Mouse (Mus musculus) urinary bladder, postnatal 25 days (tissue): ENCODE measurements around the gene Ppp1r27.
A peak's percentile ranks its signal among the peaks of the same experiment; 100 is the strongest.
"Not testable (repeated sequence)": the region's sequence is repeated elsewhere in the genome, so short reads cannot be mapped to it uniquely, and the experiment has no call there.

ENCODE experiments used
- DNase-seq: peaks from one replicate; pipeline ENCODE4 v3.0.0; 2022; ENCODE audit warnings: low spot score

Gene Ppp1r27

DNA sequence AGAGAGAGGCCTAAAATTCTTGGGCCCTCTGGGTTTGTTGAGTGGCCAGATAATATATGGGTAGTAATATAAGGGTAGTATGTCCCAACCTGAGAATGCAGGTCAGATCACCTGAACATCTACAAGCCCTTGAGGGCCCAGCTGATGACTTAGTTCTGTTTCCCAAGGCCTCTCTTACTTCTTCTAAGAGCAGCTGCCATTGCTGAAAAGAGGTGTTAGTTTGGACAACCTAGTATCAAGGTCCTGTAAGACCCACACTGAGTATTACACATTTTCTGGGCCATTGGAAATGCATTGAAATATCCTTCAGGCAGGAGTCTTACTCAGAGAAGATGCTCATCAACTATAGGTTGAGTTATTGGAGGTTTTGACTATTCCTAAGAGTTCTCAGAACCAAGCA is 25.0 kb upstream of the Ppp1r27 start:
- no peak for DNase-seq

DNA sequence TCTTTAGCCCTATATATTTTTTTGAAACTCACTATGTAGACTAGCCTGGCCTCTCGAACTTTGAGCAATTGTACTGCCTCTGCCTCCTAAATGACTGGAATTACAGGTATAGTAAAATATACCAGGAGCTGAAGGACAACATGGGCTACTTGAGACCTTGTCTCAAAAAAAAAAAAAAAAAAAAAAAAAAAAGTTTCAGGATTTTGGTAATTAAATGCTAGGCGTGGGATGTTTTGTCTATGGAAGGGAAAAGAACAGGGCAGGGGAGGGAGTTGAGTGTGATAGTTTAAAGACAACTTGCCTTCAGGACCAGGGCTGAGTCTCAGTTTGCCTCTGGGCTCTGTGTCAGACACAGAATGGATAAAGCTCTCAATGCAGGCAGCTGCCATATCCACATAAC is 24.1 kb upstream of the Ppp1r27 start:
- no peak for DNase-seq

DNA sequence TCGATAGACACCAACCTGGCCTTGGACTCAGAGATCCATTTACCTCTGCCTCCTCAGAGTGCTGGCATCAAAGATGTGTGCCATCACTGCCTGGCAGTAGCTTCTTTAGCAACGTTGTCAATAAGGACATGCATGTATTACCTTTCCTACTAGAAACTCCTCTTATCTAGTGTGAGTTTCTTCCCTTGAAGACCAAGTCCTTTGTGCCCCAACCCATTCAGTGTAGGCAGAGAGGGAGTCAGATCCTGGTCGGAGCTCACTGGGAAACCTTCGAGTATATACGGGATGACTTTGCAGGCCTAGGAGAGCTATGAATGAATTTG is 23.3 kb upstream of the Ppp1r27 start:
- DNase-seq: no peak

DNA sequence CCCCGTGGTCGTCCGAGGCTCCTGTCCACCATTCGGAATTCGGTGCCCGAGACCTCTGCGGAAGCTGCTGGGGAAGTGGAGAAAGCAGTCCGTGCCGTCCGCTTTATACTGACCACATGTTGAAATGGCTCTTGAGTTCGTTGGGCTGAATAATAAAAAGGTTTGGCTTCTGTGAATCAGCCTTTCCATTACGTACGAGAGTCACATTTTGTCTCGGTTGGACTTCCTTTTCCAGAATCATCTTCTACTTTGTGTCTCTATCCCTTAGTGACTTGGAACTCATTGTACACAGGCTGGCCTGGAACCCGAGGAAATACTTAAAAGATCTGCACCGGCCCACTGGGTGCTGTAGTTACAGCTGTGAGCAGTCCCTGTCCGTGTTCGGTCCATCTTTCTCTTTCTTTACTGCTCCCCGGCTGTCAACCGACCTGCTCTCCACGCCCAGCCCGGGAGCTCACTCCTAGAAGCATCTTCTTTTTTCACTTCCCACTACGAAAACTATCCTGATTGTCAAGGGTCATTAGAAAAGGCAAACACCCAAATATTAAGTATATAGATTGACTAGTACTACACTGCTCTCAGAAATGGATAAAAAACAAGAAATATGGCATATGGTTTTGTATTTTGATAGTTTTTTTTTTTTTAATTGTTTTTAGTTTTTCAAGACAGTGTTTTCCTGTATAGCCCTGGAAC is 22.8 kb upstream of the Ppp1r27 start:
- no peak for DNase-seq

DNA sequence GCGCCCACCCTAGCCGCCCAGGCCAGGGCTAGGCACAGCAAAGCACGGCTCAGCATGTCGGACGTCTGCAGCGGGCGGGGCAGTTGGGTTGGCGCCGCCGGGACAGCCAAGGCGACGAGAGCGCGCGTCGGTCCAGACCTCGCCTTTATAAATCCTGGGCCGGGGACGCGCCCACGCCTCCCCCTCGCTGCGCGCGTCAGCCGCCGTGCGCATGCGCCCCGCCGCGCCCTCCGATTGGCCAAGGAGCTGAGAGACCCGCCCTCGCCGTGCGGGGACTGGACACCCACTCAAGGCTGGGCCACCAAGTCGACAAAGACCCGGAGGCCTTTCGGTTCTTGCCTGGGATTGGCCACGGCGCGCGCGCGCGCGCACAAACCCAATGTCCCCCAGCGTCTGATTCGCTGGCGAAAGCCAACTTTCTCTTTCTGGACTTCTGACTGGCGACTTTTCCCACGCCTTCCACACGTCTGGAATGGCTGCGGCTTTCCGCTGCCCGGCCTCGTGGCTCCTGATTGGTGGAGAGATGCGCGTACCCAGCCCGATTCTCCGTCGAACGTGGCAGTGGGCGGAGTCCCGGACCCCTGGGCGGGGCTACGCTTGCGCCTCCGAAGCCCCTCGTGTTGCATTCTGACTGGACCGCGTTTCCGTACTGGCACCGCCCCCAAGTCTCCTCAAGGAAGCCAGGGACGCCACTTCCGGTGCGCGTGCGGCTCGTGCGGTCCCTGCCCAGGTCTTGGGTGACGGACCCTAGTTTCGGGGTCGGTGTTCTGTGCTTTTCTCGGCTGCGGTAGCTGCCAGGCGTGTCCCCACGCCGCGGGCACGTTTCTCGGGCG is 22.0 kb upstream of the Ppp1r27 start, which contains the start of gene P4hb:
P4hb (minus strand) TSS at position 502 of the 833 bp plus-strand sequence.
- DNase-seq: peak; percentile 99

DNA sequence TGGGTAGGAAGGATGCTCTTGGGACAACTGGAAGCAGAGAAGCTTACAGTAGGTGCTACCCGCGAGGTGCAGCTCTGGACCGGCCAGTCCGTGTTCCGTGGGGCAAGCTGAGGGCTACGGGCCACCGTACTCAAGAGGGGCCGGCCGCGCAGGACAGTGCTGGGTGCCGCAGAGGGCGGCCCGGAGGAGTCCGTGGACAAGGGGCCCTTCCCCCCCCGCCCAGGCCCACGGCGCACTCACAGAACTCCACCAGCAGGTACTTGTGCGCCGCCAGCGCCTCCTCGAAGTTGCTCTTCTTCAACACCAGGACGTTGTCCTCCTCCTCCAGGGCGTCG is 21.5 kb upstream of the Ppp1r27 start:
- DNase-seq: peak; percentile 32

DNA sequence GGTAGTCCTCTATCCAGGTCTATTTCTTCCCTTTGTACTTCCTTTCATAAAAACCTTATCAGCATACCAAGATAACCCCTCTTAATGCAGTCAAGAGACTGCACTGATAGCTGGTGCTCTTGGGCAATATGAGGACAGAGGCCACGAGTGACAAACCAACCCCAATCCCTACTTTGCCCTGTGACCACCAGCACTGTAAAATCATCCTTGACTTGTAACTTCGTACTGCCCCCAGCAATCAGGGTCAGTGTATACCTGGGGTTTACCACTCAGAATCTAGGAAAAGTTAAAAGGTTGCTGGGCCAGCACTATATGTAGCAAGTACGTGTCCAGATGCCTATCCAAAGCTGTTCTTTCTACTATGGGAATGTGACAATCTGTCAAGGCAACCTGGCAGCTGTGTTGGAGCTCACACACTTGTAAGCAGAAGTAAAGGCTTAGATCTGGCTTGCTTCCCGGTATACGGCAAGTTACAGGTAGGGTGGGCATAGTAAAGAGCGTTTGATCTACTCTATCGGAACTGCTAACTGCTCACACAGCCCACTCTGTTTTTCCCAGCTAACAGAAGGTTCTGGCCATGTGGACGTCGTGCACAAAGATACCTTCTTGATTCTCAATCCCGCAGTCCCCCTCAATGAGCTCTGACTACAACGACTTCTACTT is 21.0 kb upstream of the Ppp1r27 start:
- no peak for DNase-seq

DNA sequence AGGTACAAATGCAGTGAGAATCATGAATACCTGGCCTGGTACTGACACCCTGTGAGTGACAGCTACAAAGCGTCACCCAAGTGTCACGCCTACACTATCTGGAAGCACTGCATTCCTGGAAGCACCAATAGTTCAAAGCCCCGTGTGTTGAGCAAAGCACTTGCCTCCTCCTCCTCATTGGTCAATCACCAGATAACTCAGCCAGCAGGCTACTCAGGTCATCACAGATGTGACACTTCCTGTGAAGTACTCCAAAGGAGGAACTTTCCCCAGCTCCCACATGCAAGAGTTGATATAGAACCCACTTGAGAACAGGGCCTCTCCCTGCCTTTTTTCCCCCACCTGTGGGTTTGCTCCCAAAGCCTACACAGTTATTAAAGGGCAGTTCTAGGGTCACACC is 20.2 kb upstream of the Ppp1r27 start:
- no peak for DNase-seq

DNA sequence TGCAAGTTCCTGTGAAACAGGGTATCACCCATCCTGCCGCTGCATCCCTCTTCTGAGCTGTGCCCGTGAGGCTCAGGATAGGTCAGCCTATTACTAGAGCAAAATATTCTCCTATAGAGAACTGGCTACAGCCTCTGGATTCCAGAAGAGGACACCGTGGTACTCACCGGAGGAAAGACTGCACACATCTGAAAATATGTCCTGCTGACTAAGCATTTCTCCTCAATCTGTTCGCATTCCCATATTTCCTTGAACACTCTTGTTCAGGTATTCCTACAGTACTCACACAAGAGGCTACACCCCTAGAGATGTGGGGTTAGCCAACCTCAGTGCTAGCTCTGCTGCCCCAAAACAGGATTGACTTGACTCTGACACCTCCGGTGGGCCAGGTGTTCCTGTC is 17.4 kb upstream of the Ppp1r27 start:
- no peak for DNase-seq

DNA sequence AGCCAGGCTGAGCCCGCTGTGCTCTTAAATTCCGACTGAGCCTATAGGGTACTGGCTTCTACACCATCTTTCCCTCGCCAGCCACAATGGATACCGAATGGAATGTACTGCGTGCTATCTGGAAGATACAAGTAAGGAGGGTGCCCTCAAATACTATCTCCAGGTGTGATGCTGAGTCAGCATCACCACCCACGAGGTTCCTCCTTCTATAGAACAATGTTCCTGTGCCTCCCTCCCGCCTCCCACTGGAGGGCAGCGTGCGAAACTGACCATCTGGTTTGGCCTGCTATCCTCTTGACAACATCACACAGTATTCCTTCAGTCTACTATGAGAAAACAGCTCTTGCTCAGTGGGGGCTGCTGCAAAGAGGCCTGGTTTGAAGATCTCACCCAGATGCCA is 14.2 kb upstream of the Ppp1r27 start:
- DNase-seq: no peak

DNA sequence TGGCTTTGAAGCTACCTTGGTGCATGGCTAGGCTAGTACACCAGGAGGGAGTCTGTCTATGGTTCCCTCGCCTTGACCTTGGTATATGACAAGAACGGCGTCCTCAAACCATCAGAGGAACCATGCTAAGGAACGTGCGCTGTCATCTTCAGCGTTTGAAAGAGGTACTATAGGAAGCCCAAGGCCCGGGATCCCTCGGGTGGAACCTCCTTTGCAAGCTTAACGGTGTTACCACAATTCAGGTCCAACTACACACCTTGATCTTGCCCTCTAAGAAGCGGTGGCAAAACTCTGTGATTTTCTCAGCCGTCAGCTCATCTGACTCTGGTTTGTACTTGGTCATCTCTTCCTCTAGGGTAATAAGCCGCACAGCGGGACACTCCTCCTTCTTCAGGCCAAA is 12.0 kb upstream of the Ppp1r27 start:
- no peak for DNase-seq

DNA sequence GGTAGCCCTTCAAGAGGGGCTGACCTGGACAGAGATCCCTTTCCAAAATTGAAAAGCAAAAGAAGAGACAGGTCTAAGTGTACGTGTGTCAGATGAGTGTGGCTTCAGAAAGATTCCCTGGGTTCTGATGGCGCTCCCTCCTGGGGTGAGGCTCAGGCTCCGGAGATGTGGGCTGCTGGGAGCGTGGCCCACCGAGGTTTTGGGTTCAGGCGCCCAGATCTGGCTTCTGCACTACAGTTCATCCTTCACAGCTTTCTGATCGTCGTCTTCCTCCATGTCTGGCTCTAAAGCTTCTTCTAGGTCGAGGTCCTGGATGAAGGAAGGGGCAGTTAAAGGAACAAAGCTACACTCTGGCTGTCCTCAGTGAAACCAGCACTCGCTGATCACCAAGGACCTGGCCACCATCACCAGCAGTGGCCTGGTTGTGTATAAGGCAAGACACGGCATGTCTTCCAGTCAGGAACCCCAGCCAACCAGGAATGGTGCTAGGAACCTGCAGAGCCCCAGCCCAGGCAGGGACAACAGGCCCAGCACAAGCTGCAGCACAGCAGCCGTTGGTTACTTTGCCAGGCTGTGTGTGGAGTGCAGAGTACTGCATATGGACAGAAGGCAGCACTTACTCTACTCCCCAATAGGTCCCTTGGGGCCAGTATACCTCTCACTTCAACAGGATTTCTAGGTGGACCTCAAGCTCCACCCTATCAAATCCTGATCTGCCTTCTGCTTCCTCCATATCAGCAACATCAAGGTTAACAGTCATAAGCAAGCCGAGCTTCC is 10.2 kb upstream of the Ppp1r27 start:
- DNase-seq: no peak

DNA sequence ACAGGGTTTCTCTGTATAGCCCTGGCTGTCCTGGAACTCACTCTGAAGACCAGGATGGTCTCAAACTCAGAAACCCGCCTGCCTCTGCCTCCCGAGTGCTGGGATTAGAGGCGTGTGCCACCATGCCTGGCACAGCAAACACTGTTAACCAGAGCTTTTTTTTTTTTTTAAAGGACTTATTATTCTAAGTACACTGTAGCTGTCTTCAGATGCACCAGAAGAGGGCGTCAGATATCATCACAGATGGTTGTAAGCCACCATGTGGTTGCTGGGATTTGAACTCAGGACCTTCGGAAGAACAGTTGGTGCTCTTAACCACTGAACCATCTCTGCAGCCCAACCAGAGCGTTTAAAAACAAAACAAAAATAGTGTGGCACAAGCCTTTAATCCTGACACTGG is 7.9 kb upstream of the Ppp1r27 start:
- not testable (repeated sequence) for DNase-seq

DNA sequence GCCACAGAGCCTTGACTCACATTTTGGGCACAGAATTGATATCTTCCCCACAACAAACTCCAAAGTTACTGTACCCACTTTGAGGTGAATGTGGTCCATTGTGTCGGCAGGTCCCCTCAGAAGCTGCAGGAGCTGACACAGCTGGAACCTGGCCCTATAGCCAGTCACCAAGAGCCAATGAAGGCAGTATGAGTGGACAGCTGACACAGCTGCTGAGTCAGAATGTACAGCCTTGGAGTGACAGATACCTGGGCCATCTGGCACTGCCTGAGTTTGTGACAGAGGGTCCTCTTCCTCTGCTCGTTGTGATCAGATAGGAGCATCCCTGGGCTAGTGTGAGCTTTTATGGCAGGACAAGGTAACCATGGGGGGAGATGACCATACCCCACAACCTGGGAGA is 4.3 kb upstream of the Ppp1r27 start:
- DNase-seq: no peak

DNA sequence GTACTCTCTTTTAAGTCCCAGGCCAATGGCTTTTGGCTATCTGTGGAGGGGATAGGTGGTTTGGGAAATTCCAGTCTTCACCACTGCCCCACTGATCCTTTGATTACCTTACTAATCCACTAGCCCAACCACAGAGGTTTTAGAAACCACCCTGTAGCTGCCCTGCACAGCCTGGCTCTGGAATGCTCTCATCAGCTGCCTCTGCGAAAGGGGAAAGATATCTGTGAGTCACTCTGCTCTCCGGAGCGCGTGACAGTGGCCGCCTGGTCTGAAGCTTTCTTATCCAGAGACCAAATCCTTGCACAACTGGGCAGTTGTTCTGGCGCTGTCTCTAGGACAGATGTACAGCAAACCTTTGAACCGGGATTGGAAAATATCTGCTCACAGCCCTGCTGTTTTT is 3.9 kb upstream of the Ppp1r27 start:
- DNase-seq: no peak

DNA sequence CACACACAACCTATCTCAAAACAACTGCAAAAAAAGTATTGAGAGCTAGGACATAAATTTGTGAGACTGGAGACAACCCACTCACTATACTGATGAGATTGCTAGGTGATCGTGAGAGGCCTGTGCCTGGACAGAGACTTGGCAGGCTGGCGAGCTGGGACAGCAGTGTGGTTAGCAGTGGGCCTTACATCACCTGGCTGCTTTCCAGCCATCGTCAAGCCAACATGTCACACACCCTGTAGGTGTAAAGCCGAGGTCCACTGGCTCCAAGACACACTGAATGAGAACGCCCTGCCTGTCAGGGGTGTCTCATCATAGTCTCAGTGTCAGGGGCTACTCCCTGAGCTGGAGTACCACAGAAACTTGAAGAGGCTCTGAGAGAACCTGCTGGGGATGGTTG is 1.8 kb upstream of the Ppp1r27 start:
- no peak for DNase-seq

DNA sequence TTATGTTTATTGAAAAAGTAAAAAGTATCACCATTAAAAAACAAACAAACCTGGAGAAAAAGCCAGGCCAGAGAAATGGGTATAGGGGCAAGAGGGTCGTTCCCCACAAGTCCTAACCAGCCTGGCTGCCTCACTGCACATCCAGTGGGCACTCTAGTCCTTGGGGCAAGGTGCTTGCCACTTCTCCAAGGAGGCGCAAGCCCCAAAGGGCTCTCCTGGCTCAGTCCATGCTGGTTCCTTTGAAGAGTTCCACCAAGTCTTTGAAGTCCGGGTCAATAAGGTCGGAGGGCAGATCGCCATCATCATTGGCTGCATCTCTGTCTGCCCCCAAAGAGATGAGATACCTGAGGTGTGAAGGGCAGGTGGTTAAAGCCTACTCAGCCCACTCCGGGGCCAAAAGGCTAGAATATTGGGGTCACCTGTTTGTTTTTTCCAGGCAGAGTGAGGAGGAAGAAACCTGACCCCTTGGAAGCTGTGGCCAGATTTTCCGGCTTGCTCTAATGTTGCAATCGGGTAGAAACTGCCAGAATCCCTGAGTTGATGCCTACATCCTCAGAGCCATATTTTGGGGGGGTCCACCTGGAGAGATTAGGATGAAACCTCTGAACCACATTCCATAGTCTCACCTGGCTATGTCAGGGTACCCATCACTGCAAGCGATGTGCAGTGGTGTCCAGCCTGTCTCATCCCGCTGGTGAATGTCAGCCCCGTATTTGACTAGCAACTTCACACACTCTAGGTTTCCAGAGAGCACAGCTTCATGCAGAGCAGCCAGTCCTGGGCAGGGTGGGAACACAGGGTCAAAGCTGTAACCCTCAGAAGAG is 734 bp downstream of the Ppp1r27 start:
- DNase-seq: no peak

DNA sequence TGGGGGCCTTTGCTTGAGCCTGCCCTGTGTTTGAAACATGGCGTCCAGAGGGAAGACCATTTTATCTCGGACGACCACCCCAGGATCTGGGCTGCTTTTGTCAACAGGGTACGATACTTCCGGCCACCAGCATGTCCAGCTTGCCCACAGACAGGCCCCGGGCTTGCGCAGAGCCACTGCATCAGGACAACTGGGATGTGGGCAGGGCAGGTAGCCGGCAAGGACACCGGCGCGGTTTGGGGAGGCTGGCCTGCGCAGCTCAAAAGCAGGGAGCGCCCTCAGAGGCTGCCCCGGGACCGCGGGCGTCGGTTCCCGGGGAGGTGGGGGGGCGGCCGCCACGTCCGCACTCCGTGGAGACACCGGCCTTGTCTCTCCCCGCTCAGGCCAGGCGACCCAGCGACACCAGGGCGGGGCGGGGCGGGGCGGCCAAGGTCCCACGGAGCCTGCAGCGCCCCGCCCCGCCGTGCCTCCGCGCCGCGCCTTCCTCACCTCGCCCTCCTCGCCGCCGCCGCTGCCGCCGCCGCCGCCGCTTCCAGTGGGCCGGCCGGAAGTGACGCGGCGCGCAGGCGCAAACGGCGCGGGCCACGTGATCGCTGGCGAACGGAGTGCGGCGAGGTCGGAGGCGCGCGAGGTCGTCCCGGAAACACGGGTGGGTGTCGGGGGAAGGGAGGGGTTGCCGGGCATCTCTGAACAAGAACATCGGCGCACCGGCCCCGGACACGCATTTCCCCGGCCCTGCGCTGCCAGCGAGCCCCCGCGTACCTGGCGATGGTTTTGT is 1.6 kb downstream of the Ppp1r27 start, which contains the start of gene Mcrip1:
Mcrip1 (minus strand) TSS at position 560 of the 778 bp plus-strand sequence.
- DNase-seq: peak; percentile 96

DNA sequence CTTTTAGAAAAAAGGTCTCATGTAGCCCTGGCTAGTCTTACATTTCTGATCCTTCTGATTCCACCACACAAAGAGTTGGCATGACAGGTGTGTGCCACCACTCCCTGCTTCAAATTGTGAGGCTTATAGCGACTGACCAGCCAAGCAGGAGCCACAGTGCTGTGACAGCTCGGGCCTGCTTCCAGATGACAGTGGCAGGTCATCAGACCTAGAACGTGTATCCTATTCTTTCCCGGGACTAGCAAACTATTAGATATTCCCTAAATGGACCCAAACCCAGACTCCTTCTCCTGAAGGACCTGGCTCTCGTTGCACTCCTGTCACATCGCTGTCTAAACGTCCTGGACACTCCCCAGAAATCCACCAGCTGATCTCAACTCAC is 2.2 kb downstream of the Ppp1r27 start:
- no peak for DNase-seq

DNA sequence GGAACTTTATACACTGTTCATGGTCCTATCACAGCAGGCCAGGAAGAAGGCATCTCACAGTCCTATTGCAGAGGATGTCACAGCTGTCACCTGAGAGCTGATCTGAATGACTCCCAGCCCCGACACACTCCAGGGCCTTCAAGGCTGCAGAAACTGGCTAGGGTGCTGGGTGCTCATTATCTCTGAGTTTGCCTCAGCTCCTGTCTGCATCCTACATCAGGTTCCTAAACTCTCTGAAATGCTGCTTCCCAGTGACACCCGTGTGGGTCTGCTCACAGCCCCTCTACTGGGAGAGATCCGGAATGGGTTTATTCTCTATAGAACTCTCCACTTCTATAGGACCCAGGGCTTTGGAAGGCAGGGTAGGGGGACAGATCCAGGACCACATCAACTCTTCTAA is 2.7 kb downstream of the Ppp1r27 start:
- DNase-seq: no peak

DNA sequence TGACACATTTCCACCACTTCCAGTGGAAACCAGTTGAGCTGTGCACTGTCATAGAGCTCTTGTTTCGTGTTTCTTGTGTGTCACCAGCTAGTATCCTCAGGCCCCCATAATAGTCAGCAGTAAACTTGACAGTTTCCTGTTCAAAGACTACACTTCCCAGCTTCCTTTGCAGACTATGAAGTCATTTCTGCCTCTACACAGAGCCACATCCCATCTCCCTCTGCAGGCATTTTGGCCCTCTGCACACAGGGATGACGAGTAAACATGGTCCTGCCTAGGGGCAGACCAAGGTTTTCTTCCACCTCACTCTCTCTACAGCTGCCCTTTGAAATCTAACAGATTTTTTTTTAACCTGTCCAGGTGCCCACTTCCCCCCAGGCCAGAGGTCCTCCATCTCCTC is 3.5 kb downstream of the Ppp1r27 start:
- DNase-seq: no peak
